Mouse (Mus musculus): ENCODE results near the gene Pld1. TPM values are rescaled to one million over a fixed set of nuclear protein-coding genes. Genes with fewer than 3 reads are reported as not detected.
A peak's percentile ranks its signal among the peaks of the same experiment; 100 is the strongest.
"Not testable (repeated sequence)": the region's sequence is repeated elsewhere in the genome, so short reads cannot be mapped to it uniquely, and the experiment has no call there.

Gene Pld1
- polyA plus RNA-seq, 1 experiment from 2014 or later, result 8.1 TPM

GRCm38 (mm10) chr3:27918656-27919436 is 19.6 kb upstream of the Pld1 start:
- 86% methylated on average over 14 of the region's 14 CpGs for WGBS
- Histone ChIP-seq H3K9ac (no peak overlapping the region), H3K4me2 (no peak overlapping the region), H3K27ac (ENCODE audit: poor library complexity, severe bottlenecking) (no peak overlapping the region), H3K4me3 (no peak overlapping the region), H3K36me3 (0 out of 2 replicates have a peak, but pooled peaks cover 4% of the 10 kb centered on the region), H3K9me3 (replicated peaks) (peaks cover 26% of the 10 kb centered on the region), H3K27me3 (replicated peaks) (no peaks in the 10 kb centered on the region), H3K4me1 (replicated peaks) (no peaks in the 10 kb centered on the region)
- no peak for ATAC-seq (ENCODE audit: insufficient number of reproducible peaks, low FRiP score)

DNA sequence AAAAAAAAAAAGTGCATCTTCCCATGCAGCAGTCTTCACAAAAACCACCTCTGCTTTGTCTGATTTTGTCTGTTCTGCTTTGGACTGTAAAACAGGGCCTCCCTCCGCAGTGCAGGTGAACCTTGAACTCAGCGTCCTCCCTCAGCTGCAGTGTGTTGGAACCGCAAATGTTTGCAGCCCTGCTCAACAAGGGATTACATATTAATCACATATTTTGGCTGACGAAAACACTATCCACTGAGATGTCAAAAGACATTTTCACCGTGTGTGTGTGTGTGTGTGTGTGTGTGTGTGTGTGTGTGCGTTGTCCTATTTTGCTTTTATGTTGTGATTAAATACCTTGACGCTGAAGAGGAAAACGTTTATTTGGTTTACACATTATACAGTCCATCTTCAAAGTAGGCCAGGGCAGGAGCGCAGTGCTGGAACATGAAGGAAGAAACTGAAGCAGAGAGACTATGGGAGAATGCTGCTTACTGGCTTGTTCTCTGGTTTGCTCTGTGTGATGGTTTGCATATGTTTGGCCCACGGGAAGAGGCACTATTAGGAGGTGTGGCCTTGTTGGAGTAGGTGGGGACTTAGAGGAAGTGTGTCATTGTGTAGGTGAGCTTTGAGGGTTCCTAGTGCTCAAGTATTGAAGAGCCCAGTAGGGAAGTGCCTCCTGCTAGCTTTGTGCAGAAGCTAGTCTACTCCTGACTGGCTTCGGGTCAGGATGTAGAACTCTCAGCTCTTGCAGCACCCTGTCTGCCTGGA is 17.1 kb upstream of the Pld1 start:
- H3K27ac ChIP-seq (ENCODE audit: poor library complexity, severe bottlenecking), result no peak overlapping the region
- H3K9me3 ChIP-seq (replicated peaks), result peaks cover 25% of the 10 kb centered on the region
- no peak overlapping the region for H3K9ac ChIP-seq
- WGBS, result 88% methylated on average over 11 of the region's 11 CpGs
- H3K4me2 ChIP-seq, result no peak overlapping the region
- H3K27me3 ChIP-seq (replicated peaks), result no peaks in the 10 kb centered on the region
- H3K4me1 ChIP-seq (replicated peaks), result no peaks in the 10 kb centered on the region
- ATAC-seq (ENCODE audit: insufficient number of reproducible peaks, low FRiP score), result no peak
- H3K36me3 ChIP-seq, result 0 out of 2 replicates have a peak, but pooled peaks cover 4% of the 10 kb centered on the region
- H3K4me3 ChIP-seq, result no peak overlapping the region

DNA sequence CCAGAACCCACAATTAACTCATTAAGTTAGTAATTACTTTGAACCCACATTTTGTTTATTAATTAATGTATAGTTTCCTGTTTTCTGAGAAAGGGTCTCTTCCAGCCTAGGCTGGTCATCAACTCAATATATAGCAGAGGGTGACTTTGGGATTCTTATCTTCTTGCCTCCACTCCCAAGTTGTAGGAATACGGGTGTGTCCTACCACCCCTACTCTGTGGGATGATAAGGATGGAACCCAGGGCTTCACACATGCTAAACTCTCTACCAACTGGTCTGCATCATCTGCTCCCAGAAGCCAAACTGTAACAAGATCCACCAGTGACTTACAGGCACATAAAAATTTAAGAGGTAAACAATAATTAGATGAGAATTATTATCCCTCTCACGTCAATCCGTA is 14.5 kb upstream of the Pld1 start:
- H3K4me2 ChIP-seq, result no peak overlapping the region
- peaks cover 13% of the 10 kb centered on the region for H3K9me3 ChIP-seq (replicated peaks)
- no peak for ATAC-seq (ENCODE audit: insufficient number of reproducible peaks, low FRiP score)
- H3K36me3 ChIP-seq, result 0 out of 2 replicates have a peak, but pooled peaks cover 2% of the 10 kb centered on the region
- WGBS, result 71% methylated on average over 3 of the region's 3 CpGs
- H3K4me1 ChIP-seq (replicated peaks), result no peaks in the 10 kb centered on the region
- H3K27ac ChIP-seq (ENCODE audit: poor library complexity, severe bottlenecking), result no peak overlapping the region
- no peak overlapping the region for H3K9ac ChIP-seq
- H3K27me3 ChIP-seq (replicated peaks), result no peaks in the 10 kb centered on the region
- no peak overlapping the region for H3K4me3 ChIP-seq

DNA sequence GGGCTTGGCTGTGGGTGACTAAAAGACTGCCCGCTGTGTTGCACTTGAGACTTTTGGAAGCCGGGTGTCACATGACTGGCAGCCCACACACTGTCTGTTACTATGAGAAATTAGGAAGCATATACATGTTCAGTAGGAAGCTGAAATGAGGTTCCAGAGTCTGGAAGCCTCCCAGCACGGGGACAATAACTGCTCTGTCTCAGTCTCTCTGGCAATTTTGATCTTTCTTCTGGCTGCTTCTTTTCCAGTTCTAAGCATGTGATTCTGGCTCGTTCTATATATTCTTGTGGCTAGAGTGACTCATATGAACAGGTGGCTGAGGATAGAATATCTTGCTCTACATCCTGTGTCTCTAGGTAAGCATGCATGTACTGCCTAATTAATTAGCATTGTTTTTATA is 9.3 kb upstream of the Pld1 start:
- H3K4me2 ChIP-seq, result no peak overlapping the region
- H3K4me3 ChIP-seq, result no peak overlapping the region
- no peak overlapping the region for H3K27ac ChIP-seq (ENCODE audit: poor library complexity, severe bottlenecking)
- no peak overlapping the region for H3K9ac ChIP-seq
- no peaks in the 10 kb centered on the region for H3K36me3 ChIP-seq
- H3K4me1 ChIP-seq (replicated peaks), result no peaks in the 10 kb centered on the region
- H3K27me3 ChIP-seq (replicated peaks), result no peaks in the 10 kb centered on the region
- no peak for ATAC-seq (ENCODE audit: insufficient number of reproducible peaks, low FRiP score)
- no peaks in the 10 kb centered on the region; the same call in 1 of the 2 replicates for H3K9me3 ChIP-seq (replicated peaks)
- 75% methylated on average over 4 of the region's 4 CpGs for WGBS

DNA sequence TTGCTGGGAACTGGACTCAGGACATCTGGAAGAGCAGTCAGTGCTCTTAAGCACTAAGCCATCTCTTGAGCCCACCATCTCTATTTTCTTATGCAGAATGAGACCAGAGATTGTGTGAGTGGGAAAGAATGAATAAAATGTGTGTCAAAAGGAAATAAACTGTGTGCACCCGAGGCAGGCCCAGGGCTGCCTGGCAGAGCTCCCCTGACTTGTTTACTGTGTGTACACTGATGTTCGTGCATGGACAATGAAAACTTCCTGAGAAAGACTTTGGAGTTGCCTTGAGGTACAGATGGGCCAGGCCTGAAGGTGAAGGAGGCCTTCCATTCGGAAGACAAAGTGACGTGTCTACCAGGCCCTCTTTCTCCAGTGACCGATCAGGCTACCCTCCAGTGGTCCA is 6.1 kb upstream of the Pld1 start:
- 80% methylated on average over 5 of the region's 5 CpGs for WGBS
- Histone ChIP-seq H3K27me3 (replicated peaks) (no peaks in the 10 kb centered on the region), H3K9me3 (replicated peaks) (no peaks in the 10 kb centered on the region; the same call in 1 of the 2 replicates), H3K9ac (no peak overlapping the region), H3K4me1 (replicated peaks) (no peaks in the 10 kb centered on the region), H3K27ac (ENCODE audit: poor library complexity, severe bottlenecking) (no peak overlapping the region), H3K4me2 (no peak overlapping the region), H3K36me3 (no peaks in the 10 kb centered on the region), H3K4me3 (no peak overlapping the region)
- no peak for ATAC-seq (ENCODE audit: insufficient number of reproducible peaks, low FRiP score)

DNA sequence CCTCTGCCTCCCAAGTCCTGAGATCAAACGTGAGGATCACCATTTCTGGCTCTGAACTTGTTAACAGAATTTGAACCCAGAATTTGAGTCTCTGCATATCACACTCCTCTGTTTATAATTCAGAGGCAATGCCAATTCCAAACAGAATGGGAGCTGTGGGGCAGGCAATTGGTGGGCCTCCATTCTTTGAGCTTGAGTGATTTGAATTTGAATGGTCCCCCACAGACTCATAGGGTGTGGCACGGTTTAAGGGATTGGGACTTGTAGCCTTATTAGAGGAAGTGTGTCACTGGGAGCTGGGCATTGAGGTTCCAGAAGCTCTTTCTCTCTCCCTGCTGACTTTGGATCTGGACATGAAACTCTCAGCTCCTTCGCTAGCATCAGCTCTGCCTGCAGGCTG is 2.9 kb upstream of the Pld1 start:
- peaks cover 15% of the 10 kb centered on the region for H3K4me1 ChIP-seq (replicated peaks)
- no peak overlapping the region for H3K4me2 ChIP-seq
- H3K4me3 ChIP-seq, result no peak overlapping the region
- H3K27ac ChIP-seq (ENCODE audit: poor library complexity, severe bottlenecking), result no peak overlapping the region
- H3K9me3 ChIP-seq (replicated peaks), result no peaks in the 10 kb centered on the region
- no peaks in the 10 kb centered on the region for H3K36me3 ChIP-seq
- 78% methylated on average over 3 of the region's 3 CpGs for WGBS
- ATAC-seq (ENCODE audit: insufficient number of reproducible peaks, low FRiP score), result no peak
- H3K27me3 ChIP-seq (replicated peaks), result no peaks in the 10 kb centered on the region
- no peak overlapping the region for H3K9ac ChIP-seq

GRCm38 (mm10) chr3:27936731-27937130 is 1.8 kb upstream of the Pld1 start:
- H3K9me3 ChIP-seq (replicated peaks), result no peaks in the 10 kb centered on the region
- H3K9ac ChIP-seq, result no peak overlapping the region
- H3K27me3 ChIP-seq (replicated peaks), result no peaks in the 10 kb centered on the region
- no peaks in the 10 kb centered on the region for H3K36me3 ChIP-seq
- H3K27ac ChIP-seq (ENCODE audit: poor library complexity, severe bottlenecking), result no peak overlapping the region
- 73% methylated on average over 5 of the region's 5 CpGs for WGBS
- no peak overlapping the region for H3K4me3 ChIP-seq
- ATAC-seq (ENCODE audit: insufficient number of reproducible peaks, low FRiP score), result no peak
- peaks cover 15% of the 10 kb centered on the region for H3K4me1 ChIP-seq (replicated peaks)
- no peak overlapping the region for H3K4me2 ChIP-seq

- 75% methylated on average over 13 of the region's 13 CpGs for WGBS
- no peak overlapping the region for H3K9ac ChIP-seq
- no peak overlapping the region for H3K4me3 ChIP-seq
- H3K4me1 ChIP-seq (replicated peaks), result peaks cover 15% of the 10 kb centered on the region
- no peaks in the 10 kb centered on the region for H3K27me3 ChIP-seq (replicated peaks)
- no peak overlapping the region for H3K27ac ChIP-seq (ENCODE audit: poor library complexity, severe bottlenecking)
- no peaks in the 10 kb centered on the region for H3K36me3 ChIP-seq
- ATAC-seq (ENCODE audit: insufficient number of reproducible peaks, low FRiP score), result no peak
- H3K4me2 ChIP-seq, result peak overlapping the region; percentile 80
- no peaks in the 10 kb centered on the region for H3K9me3 ChIP-seq (replicated peaks)
Measured at GRCm38 (mm10) chr3:27937144-27938110, 1.1 kb upstream of the Pld1 start.

GRCm38 (mm10) chr3:27941634-27942033 is 3.1 kb downstream of the Pld1 start:
- no peak overlapping the region for H3K27ac ChIP-seq (ENCODE audit: poor library complexity, severe bottlenecking)
- no peak for ATAC-seq (ENCODE audit: insufficient number of reproducible peaks, low FRiP score)
- no peak overlapping the region for H3K9ac ChIP-seq
- H3K4me3 ChIP-seq, result no peak overlapping the region
- peaks cover 15% of the 10 kb centered on the region for H3K4me1 ChIP-seq (replicated peaks)
- no peaks in the 10 kb centered on the region for H3K36me3 ChIP-seq
- no peaks in the 10 kb centered on the region for H3K27me3 ChIP-seq (replicated peaks)
- H3K4me2 ChIP-seq, result no peak overlapping the region
- H3K9me3 ChIP-seq (replicated peaks), result no peaks in the 10 kb centered on the region
- 72% methylated on average over 3 of the region's 3 CpGs for WGBS

GRCm38 (mm10) chr3:27942991-27943390 is 4.5 kb downstream of the Pld1 start:
- Histone ChIP-seq H3K36me3 (no peaks in the 10 kb centered on the region), H3K4me3 (no peak overlapping the region), H3K4me2 (no peak overlapping the region), H3K27me3 (replicated peaks) (no peaks in the 10 kb centered on the region), H3K4me1 (replicated peaks) (peaks cover 11% of the 10 kb centered on the region), H3K9ac (no peak overlapping the region), H3K27ac (ENCODE audit: poor library complexity, severe bottlenecking) (no peak overlapping the region), H3K9me3 (replicated peaks) (no peaks in the 10 kb centered on the region)
- ATAC-seq (ENCODE audit: insufficient number of reproducible peaks, low FRiP score), result no peak
- WGBS, result 77% methylated on average over 7 of the region's 7 CpGs

- not testable (repeated sequence) for H3K27me3 ChIP-seq (replicated peaks); H3K27ac ChIP-seq (ENCODE audit: poor library complexity, severe bottlenecking); H3K9ac ChIP-seq; H3K4me1 ChIP-seq (replicated peaks); H3K9me3 ChIP-seq (replicated peaks); H3K4me3 ChIP-seq; H3K36me3 ChIP-seq; H3K4me2 ChIP-seq; ATAC-seq (ENCODE audit: insufficient number of reproducible peaks, low FRiP score)
- 78% methylated on average over 2 of the region's 2 CpGs for WGBS
Measured at GRCm38 (mm10) chr3:27945397-27945796, 6.9 kb downstream of the Pld1 start.
